Mouse (Mus musculus) spleen, adult 2 months (tissue): ENCODE measurements around the gene Clec2e. TPM values are rescaled to one million over a fixed set of nuclear protein-coding genes. Genes with fewer than 3 reads are reported as not detected.
"Not testable (repeated sequence)": the region's sequence is repeated elsewhere in the genome, so short reads cannot be mapped to it uniquely, and the experiment has no call there.

Experiments used
- DNase-seq, 2 experiments: peaks; one replicate each; pipeline versions ENCODE4 v3.0.0 to v3.0.0-alpha.2; 2012 to 2021; ENCODE audit warnings: low spot score in 2 of 2, low read depth in 1 of 2
- H3K27ac ChIP-seq: fragments of 200-500 bp; 2 replicates; pipeline ENCODE4 v1.5.1; 2012; ENCODE audit warnings: low read length, inconsistent platforms; ENCODE audit not compliant: insufficient read depth
- H3K27me3 ChIP-seq: fragments of 200-500 bp; 2 replicates; pipeline ENCODE4 v1.6.1; 2012; ENCODE audit warnings: mild to moderate bottlenecking, moderate library complexity, low read length, inconsistent platforms; ENCODE audit not compliant: control insufficient read depth, insufficient read depth
- H3K36me3 ChIP-seq: fragments of 200-500 bp; 2 replicates; pipeline ENCODE4 v1.6.1; 2012; ENCODE audit warnings: mild to moderate bottlenecking, low read length, inconsistent platforms; ENCODE audit not compliant: control insufficient read depth, insufficient read depth
- H3K4me1 ChIP-seq: fragments of 200-500 bp; 2 replicates; pipeline ENCODE4 v1.6.1; 2011; ENCODE audit warnings: inconsistent platforms; ENCODE audit not compliant: control insufficient read depth, insufficient read depth, insufficient read length
- H3K4me3 ChIP-seq: fragments of 200-500 bp; 2 replicates; pipeline ENCODE4 v1.5.1; 2011; ENCODE audit warnings: mild to moderate bottlenecking, inconsistent platforms; ENCODE audit not compliant: insufficient read depth, insufficient read length; ENCODE audit errors: extremely low read depth
- CTCF ChIP-seq: fragments of 200-500 bp; IDR thresholded peaks from 2 replicates; pipeline ENCODE4 v1.5.1; 2011; ENCODE audit warnings: mild to moderate bottlenecking, inconsistent platforms; ENCODE audit not compliant: insufficient read depth, insufficient read length, insufficient replicate concordance; ENCODE audit errors: extremely low read depth
- POLR2A ChIP-seq: fragments of 200-500 bp; IDR thresholded peaks from 2 replicates; pipeline ENCODE4 v1.6.1; 2011; ENCODE audit warnings: low read depth, low read length, inconsistent platforms
- WGBS: fragments of 180-500 bp; shearing (Covaris S2); methylation state at CpG from one replicate; pipeline ENCODE4 v1.1.7; 2018; 5-methylcytosine and 5-hydroxymethylcytosine counted together
- polyA plus RNA-seq: library from polyadenylated mRNA; depleted of rRNA; stranded (reverse); fragments of >200 nt; gene quantifications from 2 replicates; pipeline ENCODE4 v1.2.3, GENCODE M21; 2012

Gene Clec2e
- polyA plus RNA-seq, 1 experiment = not detected

GRCm38 (mm10) chr6:129113030-129113673 lies 12.4 kb upstream of the Clec2e start:
- Histone ChIP-seq H3K27me3 (no peaks in the 10 kb centered on the region), H3K36me3 (no peaks in the 10 kb centered on the region), H3K27ac (no peak overlapping the region), H3K4me1 (no peaks in the 10 kb centered on the region; the same call in 1 of the 2 replicates), H3K4me3 (no peak overlapping the region)
- no peak for DNase-seq
- WGBS = 92% methylated on average over 1 of the region's 1 CpGs
- no peak for TF ChIP-seq CTCF
- no peak for TF ChIP-seq POLR2A

- TF ChIP-seq POLR2A (no peak), CTCF (no peak)
- H3K4me3 ChIP-seq = no peak overlapping the region
- H3K36me3 ChIP-seq = no peaks in the 10 kb centered on the region
- DNase-seq = no peak
- H3K4me1 ChIP-seq = no peaks in the 10 kb centered on the region; the same call in 1 of the 2 replicates
- H3K27ac ChIP-seq = no peak overlapping the region
- WGBS = 76% methylated on average over 1 of the region's 1 CpGs
- no peaks in the 10 kb centered on the region for H3K27me3 ChIP-seq
Observed at GRCm38 (mm10) chr6:129112526-129112925, 11.8 kb upstream of the Clec2e start.

- H3K4me1 ChIP-seq = no peaks in the 10 kb centered on the region; the same call in 1 of the 2 replicates
- TF ChIP-seq POLR2A = no peak
- no peak for TF ChIP-seq CTCF
- DNase-seq = no peak
Observed at GRCm38 (mm10) chr6:129107916-129108315, 7.2 kb upstream of the Clec2e start.

GRCm38 (mm10) chr6:129102858-129103555 lies 2.3 kb upstream of the Clec2e start:
- Histone ChIP-seq H3K36me3 (no peaks in the 10 kb centered on the region), H3K4me3 (no peak overlapping the region), H3K27me3 (no peaks in the 10 kb centered on the region), H3K4me1 (peaks cover under 1% of the 10 kb centered on the region; the same call in 1 of the 2 replicates), H3K27ac (no peak overlapping the region)
- no peak for DNase-seq
- 53% methylated on average over 4 of the region's 4 CpGs for WGBS
- TF ChIP-seq CTCF = no peak
- no peak for TF ChIP-seq POLR2A

More at GRCm38 (mm10) chr6:129107916-129108315, 7.2 kb upstream of the Clec2e start:
- Histone ChIP-seq H3K36me3 (no peaks in the 10 kb centered on the region), H3K27ac (no peak overlapping the region), H3K27me3 (no peaks in the 10 kb centered on the region), H3K4me3 (no peak overlapping the region)

- 93% methylated on average over 1 of the region's 1 CpGs for WGBS
- TF ChIP-seq POLR2A = no peak
- TF ChIP-seq CTCF = no peak
Observed at GRCm38 (mm10) chr6:129101604-129102003, 891 bp upstream of the Clec2e start.

GRCm38 (mm10) chr6:129097929-129098328 lies 2.8 kb downstream of the Clec2e start:
- H3K4me1 ChIP-seq = peaks cover 3% of the 10 kb centered on the region; the same call in 1 of the 2 replicates
- no peaks in the 10 kb centered on the region for H3K27me3 ChIP-seq
- no peak for TF ChIP-seq POLR2A
- no peak for TF ChIP-seq CTCF
- no peak for DNase-seq
- H3K27ac ChIP-seq = no peak overlapping the region
- 25% methylated on average over 1 of the region's 1 CpGs for WGBS
- no peaks in the 10 kb centered on the region for H3K36me3 ChIP-seq
- no peak overlapping the region for H3K4me3 ChIP-seq

More at GRCm38 (mm10) chr6:129101604-129102003, 891 bp upstream of the Clec2e start:
- no peaks in the 10 kb centered on the region for H3K27me3 ChIP-seq
- DNase-seq = no peak
- no peaks in the 10 kb centered on the region for H3K36me3 ChIP-seq
- H3K4me1 ChIP-seq = peaks cover 3% of the 10 kb centered on the region; the same call in 1 of the 2 replicates
- no peak overlapping the region for H3K27ac ChIP-seq
- H3K4me3 ChIP-seq = no peak overlapping the region

- Histone ChIP-seq H3K4me1 (peaks cover 3% of the 10 kb centered on the region; the same call in 1 of the 2 replicates), H3K27me3 (no peaks in the 10 kb centered on the region), H3K4me3 (no peak overlapping the region), H3K36me3 (no peaks in the 10 kb centered on the region), H3K27ac (no peak overlapping the region)
- TF ChIP-seq POLR2A (no peak), CTCF (no peak; the same call in 1 of the 2 replicates)
- DNase-seq = peak; percentile 10 to 19
Observed at GRCm38 (mm10) chr6:129095166-129095565, 5.5 kb downstream of the Clec2e start.

- 93% methylated on average over 8 of the region's 8 CpGs for WGBS
- H3K4me3 ChIP-seq, H3K27me3 ChIP-seq, H3K27ac ChIP-seq, H3K4me1 ChIP-seq, H3K36me3 ChIP-seq: not testable (repeated sequence)
- peak in 1 of 2 experiments; percentile 52 for DNase-seq
Observed at GRCm38 (mm10) chr6:129088596-129088995, 12.1 kb downstream of the Clec2e start.
